Mouse (Mus musculus): Measurements from ENCODE around the gene Ccl5. TPM values are rescaled to one million over a fixed set of nuclear protein-coding genes. Genes with fewer than 3 reads are reported as not detected.

Gene Ccl5
- polyA plus RNA-seq, 1 experiment from 2014 or later = not detected

GRCm38 (mm10) chr11:83534143-83534542 lies 3.8 kb upstream of the Ccl5 start:
- Histone ChIP-seq H3K9me3 (replicated peaks) (no peaks in the 10 kb centered on the region), H3K4me1 (peaks cover 12% of the 10 kb centered on the region), H3K4me3 (no peak overlapping the region), H3K27ac (no peak overlapping the region), H3K27me3 (ENCODE audit: low read depth, poor library complexity, severe bottlenecking) (no peaks in the 10 kb centered on the region), H3K36me3 (no peaks in the 10 kb centered on the region)
- WGBS = 85% methylated on average over 8 of the region's 8 CpGs
- no peak for DNase-seq (ENCODE audit: low spot score)

GRCm38 (mm10) chr11:83533192-83533591 lies 2.9 kb upstream of the Ccl5 start:
- no peaks in the 10 kb centered on the region for H3K36me3 ChIP-seq
- 94% methylated on average over 1 of the region's 1 CpGs for WGBS

GRCm38 (mm10) chr11:83529024-83529423 lies 1.3 kb downstream of the Ccl5 start:
- 77% methylated on average over 12 of the region's 12 CpGs for WGBS
- DNase-seq (ENCODE audit: low spot score) = no peak

More at GRCm38 (mm10) chr11:83533192-83533591, 2.9 kb upstream of the Ccl5 start:
- H3K27me3 ChIP-seq (ENCODE audit: low read depth, poor library complexity, severe bottlenecking) = no peaks in the 10 kb centered on the region
- H3K27ac ChIP-seq = no peak overlapping the region
- no peak for DNase-seq (ENCODE audit: low spot score)
- no peak overlapping the region for H3K4me3 ChIP-seq
- no peaks in the 10 kb centered on the region for H3K9me3 ChIP-seq (replicated peaks)
- peaks cover 12% of the 10 kb centered on the region for H3K4me1 ChIP-seq

GRCm38 (mm10) chr11:83522075-83522474 lies 8.2 kb downstream of the Ccl5 start, which contains the start of gene Heatr9:
Gene Heatr9, minus strand, starts transcription at chr11:83522175.
- WGBS = 88% methylated on average over 3 of the region's 3 CpGs
- Histone ChIP-seq H3K27ac (no peak within 1 kb of the TSS), H3K4me1 (no peaks in the 10 kb centered on the region), H3K36me3 (no peaks in the 10 kb centered on the region), H3K9me3 (replicated peaks) (no peaks in the 10 kb centered on the region), H3K27me3 (ENCODE audit: low read depth, poor library complexity, severe bottlenecking) (no peaks in the 10 kb centered on the region), H3K4me3 (no peak within 1 kb of the TSS)
- no peak for DNase-seq (ENCODE audit: low spot score)

More at GRCm38 (mm10) chr11:83529024-83529423, 1.3 kb downstream of the Ccl5 start:
- no peaks in the 10 kb centered on the region for H3K9me3 ChIP-seq (replicated peaks)
- no peaks in the 10 kb centered on the region for H3K4me1 ChIP-seq
- no peak overlapping the region for H3K27ac ChIP-seq
- no peaks in the 10 kb centered on the region for H3K27me3 ChIP-seq (ENCODE audit: low read depth, poor library complexity, severe bottlenecking)
- no peak overlapping the region for H3K4me3 ChIP-seq
- no peaks in the 10 kb centered on the region for H3K36me3 ChIP-seq

GRCm38 (mm10) chr11:83518371-83518770 lies 11.9 kb downstream of the Ccl5 start:
- H3K4me3 ChIP-seq = no peak overlapping the region
- no peak overlapping the region for H3K27ac ChIP-seq
- H3K4me1 ChIP-seq = no peaks in the 10 kb centered on the region
- peaks cover 5% of the 10 kb centered on the region; the same call in 1 of the 2 replicates for H3K36me3 ChIP-seq
- no peaks in the 10 kb centered on the region for H3K27me3 ChIP-seq (ENCODE audit: low read depth, poor library complexity, severe bottlenecking)
- no peak for DNase-seq (ENCODE audit: low spot score)
- H3K9me3 ChIP-seq (replicated peaks) = no peaks in the 10 kb centered on the region
- WGBS = 76% methylated on average over 6 of the region's 6 CpGs

GRCm38 (mm10) chr11:83517153-83517552 lies 13.2 kb downstream of the Ccl5 start:
- no peak for DNase-seq (ENCODE audit: low spot score)
- peaks cover 5% of the 10 kb centered on the region; the same call in 1 of the 2 replicates for H3K36me3 ChIP-seq
- H3K9me3 ChIP-seq (replicated peaks) = no peaks in the 10 kb centered on the region
- no peak overlapping the region for H3K4me3 ChIP-seq
- H3K4me1 ChIP-seq = no peaks in the 10 kb centered on the region
- H3K27me3 ChIP-seq (ENCODE audit: low read depth, poor library complexity, severe bottlenecking) = no peaks in the 10 kb centered on the region
- no peak overlapping the region for H3K27ac ChIP-seq

GRCm38 (mm10) chr11:83509521-83509920 lies 20.8 kb downstream of the Ccl5 start:
- peaks cover 50% of the 10 kb centered on the region for H3K36me3 ChIP-seq

GRCm38 (mm10) chr11:83504308-83504707 lies 26.0 kb downstream of the Ccl5 start:
- Histone ChIP-seq H3K9me3 (replicated peaks) (no peaks in the 10 kb centered on the region), H3K27me3 (ENCODE audit: low read depth, poor library complexity, severe bottlenecking) (no peaks in the 10 kb centered on the region), H3K36me3 (peaks cover 95% of the 10 kb centered on the region), H3K4me3 (no peak overlapping the region), H3K27ac (no peak overlapping the region), H3K4me1 (no peaks in the 10 kb centered on the region)
- no peak for DNase-seq (ENCODE audit: low spot score)
- 95% methylated on average over 5 of the region's 5 CpGs for WGBS

More at GRCm38 (mm10) chr11:83509521-83509920, 20.8 kb downstream of the Ccl5 start:
- Histone ChIP-seq H3K4me1 (no peaks in the 10 kb centered on the region), H3K9me3 (replicated peaks) (no peaks in the 10 kb centered on the region), H3K27me3 (ENCODE audit: low read depth, poor library complexity, severe bottlenecking) (no peaks in the 10 kb centered on the region), H3K27ac (no peak overlapping the region), H3K4me3 (no peak overlapping the region)
- no peak for DNase-seq (ENCODE audit: low spot score)

- Histone ChIP-seq H3K4me3 (no peak overlapping the region), H3K27ac (no peak overlapping the region), H3K4me1 (no peaks in the 10 kb centered on the region), H3K27me3 (ENCODE audit: low read depth, poor library complexity, severe bottlenecking) (no peaks in the 10 kb centered on the region), H3K9me3 (replicated peaks) (no peaks in the 10 kb centered on the region), H3K36me3 (peaks cover 92% of the 10 kb centered on the region)
- WGBS = 92% methylated on average over 2 of the region's 2 CpGs
- no peak for DNase-seq (ENCODE audit: low spot score)
Observed at GRCm38 (mm10) chr11:83495571-83495970, 34.7 kb downstream of the Ccl5 start.

- Histone ChIP-seq H3K9me3 (replicated peaks) (no peaks in the 10 kb centered on the region), H3K4me3 (no peak overlapping the region), H3K36me3 (peaks cover 97% of the 10 kb centered on the region), H3K27ac (no peak overlapping the region), H3K4me1 (no peaks in the 10 kb centered on the region), H3K27me3 (ENCODE audit: low read depth, poor library complexity, severe bottlenecking) (no peaks in the 10 kb centered on the region)
- no peak for DNase-seq (ENCODE audit: low spot score)
- 92% methylated on average over 4 of the region's 4 CpGs for WGBS
Observed at GRCm38 (mm10) chr11:83491488-83491887, 38.8 kb downstream of the Ccl5 start.

Other genes starting within 250 kb of the Ccl5 start
- 0.08 and 0.15 TPM in 2 replicates for gene Slfn14, start 243.8 kb downstream of the Ccl5 start, polyA plus RNA-seq (2016; fragmentation: Nextera tagmentation; extraction: Ambion mirVana)
- gene Ap2b1, start 231.5 kb downstream of the Ccl5 start, polyA plus RNA-seq (2016; fragmentation: Nextera tagmentation; extraction: Ambion mirVana) = 53.4 and 60.4 TPM in 2 replicates
- 13.0 and 13.9 TPM in 2 replicates for gene Pex12, start 227.9 kb downstream of the Ccl5 start, polyA plus RNA-seq (2016; fragmentation: Nextera tagmentation; extraction: Ambion mirVana)
- 1.5 and 1.6 TPM in 2 replicates for gene Rasl10b, start 121.4 kb downstream of the Ccl5 start, polyA plus RNA-seq (2016; fragmentation: Nextera tagmentation; extraction: Ambion mirVana)
- not detected in 2 replicates for gene Gas2l2, start 101.1 kb downstream of the Ccl5 start, polyA plus RNA-seq (2016; fragmentation: Nextera tagmentation; extraction: Ambion mirVana)
- 0.31 TPM in 1 of 2 replicates, not detected in the other for gene 1700020L24Rik, start 92.8 kb downstream of the Ccl5 start, polyA plus RNA-seq (2016; fragmentation: Nextera tagmentation; extraction: Ambion mirVana)
- gene Mmp28, start 67.4 kb downstream of the Ccl5 start, polyA plus RNA-seq (2016; fragmentation: Nextera tagmentation; extraction: Ambion mirVana) = 0.75 and 2.3 TPM in 2 replicates
- gene Taf15, start 57.4 kb downstream of the Ccl5 start, polyA plus RNA-seq (2016; fragmentation: Nextera tagmentation; extraction: Ambion mirVana) = 11.3 and 11.9 TPM in 2 replicates
- gene Heatr9, start 8.3 kb downstream of the Ccl5 start, polyA plus RNA-seq (2016; fragmentation: Nextera tagmentation; extraction: Ambion mirVana) = not detected in 2 replicates
- gene Ccl9, start 48.1 kb upstream of the Ccl5 start, polyA plus RNA-seq (2016; fragmentation: Nextera tagmentation; extraction: Ambion mirVana) = 0.78 and 1.2 TPM in 2 replicates
- gene Ccl6, start 62.6 kb upstream of the Ccl5 start, polyA plus RNA-seq (2016; fragmentation: Nextera tagmentation; extraction: Ambion mirVana) = 1.3 and 1.6 TPM in 2 replicates
- not detected in 2 replicates for gene Rpl9-ps1, start 115.1 kb upstream of the Ccl5 start, polyA plus RNA-seq (2016; fragmentation: Nextera tagmentation; extraction: Ambion mirVana)
- gene Ccl3, start 118.8 kb upstream of the Ccl5 start, polyA plus RNA-seq (2016; fragmentation: Nextera tagmentation; extraction: Ambion mirVana) = 0.20 and 0.26 TPM in 2 replicates
- 0.23 TPM in 1 of 2 replicates, not detected in the other for gene Ccl4, start 132.1 kb upstream of the Ccl5 start, polyA plus RNA-seq (2016; fragmentation: Nextera tagmentation; extraction: Ambion mirVana)
- gene Wfdc17, start 173.5 kb upstream of the Ccl5 start, polyA plus RNA-seq (2016; fragmentation: Nextera tagmentation; extraction: Ambion mirVana) = 0.30 TPM in 1 of 2 replicates, not detected in the other
- gene Wfdc18, start 178.5 kb upstream of the Ccl5 start, polyA plus RNA-seq (2016; fragmentation: Nextera tagmentation; extraction: Ambion mirVana) = not detected in 2 replicates
- gene Wfdc21, start 216.4 kb upstream of the Ccl5 start, polyA plus RNA-seq (2016; fragmentation: Nextera tagmentation; extraction: Ambion mirVana) = not detected in 2 replicates
- gene Heatr6, start 223.2 kb upstream of the Ccl5 start, polyA plus RNA-seq (2016; fragmentation: Nextera tagmentation; extraction: Ambion mirVana) = 22.8 and 30.4 TPM in 2 replicates

Measured in limb, embryonic 10.5 days (tissue).